Mouse (Mus musculus): ENCODE results near the gene Raly.

DNA sequence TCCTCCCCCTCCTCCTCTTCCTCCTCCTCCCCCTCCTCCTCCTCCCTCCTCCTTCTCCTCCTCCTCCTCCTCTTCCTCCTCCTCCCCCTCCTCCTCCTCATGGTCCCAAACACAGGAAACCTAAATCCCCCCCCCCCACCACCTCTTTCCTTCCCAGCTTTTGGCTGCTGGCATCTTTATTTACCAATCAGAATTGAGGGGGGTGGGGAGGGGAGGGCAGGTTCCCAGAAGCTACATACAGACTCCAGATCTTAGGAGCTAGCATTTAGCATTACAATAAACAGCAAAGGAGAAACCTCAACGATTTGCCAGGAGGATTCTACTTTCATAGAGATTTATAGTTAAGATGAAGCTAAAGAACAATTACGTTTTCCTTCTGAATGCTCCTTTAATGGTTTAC is 114.9 kb downstream of the Raly start:
- TF ChIP-seq GATA1 (IDR thresholded peaks at IDR 0.05; ENCODE audit: borderline replicate concordance, low read length) (no peak), FLI1 (IDR thresholded peaks at IDR 0.05; ENCODE audit: low read length) (no peak)

Measured in megakaryocyte, embryonic 14.5 days (primary cell).